In the genomic region with DNA sequence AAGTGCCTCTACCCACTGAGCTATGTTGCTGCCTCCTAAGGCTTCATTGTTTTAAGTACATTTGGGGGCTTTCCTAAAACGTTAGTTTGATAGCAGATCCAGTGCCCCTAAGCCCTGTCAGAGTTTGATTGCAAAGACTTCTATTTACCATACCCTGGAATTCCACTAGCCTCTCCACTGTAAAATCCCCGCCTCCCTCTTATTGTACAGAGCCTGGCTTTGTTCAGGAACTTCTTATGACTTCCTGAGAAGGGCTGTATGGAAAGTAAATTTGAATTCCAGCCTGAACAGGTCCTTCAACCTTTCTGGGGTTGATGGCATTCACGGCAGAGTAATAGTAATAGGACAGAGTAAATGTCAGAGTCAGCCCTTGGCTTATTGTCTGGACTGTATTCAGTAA, we compare ENCODE assay signal across 29 mouse cellular contexts. TPM values are rescaled to one million over a fixed set of nuclear protein-coding genes. Genes with fewer than 3 reads are reported as not detected.
"Had no signal": no experiment of that assay in that cellular context is flagged by ENCODE, and none has a peak within 500 bp of the region (broad histone marks: within the 10 kb centered on the region; RNA-seq: fewer than 3 reads in every experiment).

No protein-coding gene starts in this region.

- ATAC-seq: hindbrain, embryonic 16.5 days; inflammation-experienced regulatory T-cells, adult 6 months; intestine, embryonic 15.5 days; intestine, postnatal 0 days had no signal

- H3K9ac ChIP-seq: heart, embryonic 12.5 days; hindbrain, embryonic 12.5 days; hindbrain, embryonic 14.5 days; intestine, embryonic 15.5 days; limb, embryonic 12.5 days had no signal

- H3K4me2 ChIP-seq: heart, embryonic 12.5 days; hindbrain, embryonic 12.5 days; hindbrain, embryonic 14.5 days; intestine, embryonic 15.5 days; limb, embryonic 12.5 days had no signal

- H3K9me3 ChIP-seq: heart, embryonic 10.5 days; heart, embryonic 12.5 days; hindbrain, embryonic 10.5 days; hindbrain, embryonic 12.5 days; intestine, embryonic 15.5 days; limb, embryonic 10.5 days; limb, embryonic 12.5 days had no signal

- H3K4me1 ChIP-seq: heart, embryonic 12.5 days; hindbrain, embryonic 10.5 days; hindbrain, embryonic 12.5 days; intestine, embryonic 15.5 days; limb, embryonic 10.5 days; limb, embryonic 12.5 days had no signal

- DNase-seq: gastrocnemius, adult 2 months; gastrocnemius, postnatal 10 days; gastrocnemius, postnatal 25 days; heart, adult 18-20 months; heart, postnatal 10 days; heart, postnatal 4 days; kidney, adult 18-20 months; kidney, adult 8-10 months; kidney, postnatal 10 days; kidney, postnatal 25 days; kidney, postnatal 4 days had no signal

- H3K27ac ChIP-seq: gastrocnemius, adult 2 months; heart, embryonic 10.5 days; hindbrain, embryonic 10.5 days; hindbrain, embryonic 12.5 days; hindbrain, embryonic 14.5 days; intestine, embryonic 15.5 days; layer of hippocampus, adult 2 months; left cerebral cortex, adult 2 months; limb, embryonic 10.5 days; limb, embryonic 12.5 days had no signal

- H3K4me3 ChIP-seq: gastrocnemius, adult 2 months; heart, embryonic 10.5 days; heart, embryonic 12.5 days; hindbrain, embryonic 10.5 days; hindbrain, embryonic 12.5 days; intestine, embryonic 15.5 days; layer of hippocampus, adult 2 months; left cerebral cortex, adult 2 months; limb, embryonic 10.5 days; limb, embryonic 12.5 days had no signal

- H3K27me3 ChIP-seq: heart, embryonic 12.5 days; hindbrain, embryonic 12.5 days; intestine, embryonic 15.5 days; limb, embryonic 12.5 days had no signal

RNA-seq across cellular contexts. Expression of gene Oxt, which starts 39.1 kb away (rescaled TPM):
- polyA plus RNA-seq: frontal cortex, adult 2 months; heart, embryonic 10.5 days; heart, embryonic 12.5 days; heart, embryonic 14.5 days; heart, embryonic 16.5 days; hindbrain, embryonic 10.5 days; hindbrain, embryonic 12.5 days; hindbrain, embryonic 14.5 days; inflammation-experienced regulatory T-cells, adult 6 months; intestine, embryonic 15.5 days; intestine, postnatal 0 days; kidney, embryonic 14.5 days; limb, embryonic 10.5 days; limb, embryonic 12.5 days had no signal

RNA-seq across cellular contexts. Expression of gene Avp, which starts 45.5 kb away (rescaled TPM):
- polyA plus RNA-seq: heart, embryonic 14.5 days; heart, embryonic 16.5 days; hindbrain, embryonic 10.5 days; hindbrain, embryonic 12.5 days; hindbrain, embryonic 14.5 days; hindbrain, embryonic 16.5 days; inflammation-experienced regulatory T-cells, adult 6 months; intestine, embryonic 15.5 days; intestine, postnatal 0 days; kidney, embryonic 14.5 days; kidney, embryonic 16.5 days; limb, embryonic 10.5 days; limb, embryonic 12.5 days had no signal
